Mouse (Mus musculus): ENCODE results near the gene Ldhd. TPM values are rescaled to one million over a fixed set of nuclear protein-coding genes. Genes with fewer than 3 reads are reported as not detected.

The Ldhd gene
- polyA plus RNA-seq, 1 experiment from 2014 or later, result 0.04 TPM

GRCm38 (mm10) chr8:111574016-111574415 lies 56.2 kb downstream of the Ldhd start:
- no peaks in the 10 kb centered on the region for H3K4me1 ChIP-seq (ENCODE audit: control insufficient read depth, insufficient read depth, low read length)
- H3K9me3 ChIP-seq (ENCODE audit: control insufficient read depth, low read length), result no peaks in the 10 kb centered on the region
- H3K4me3 ChIP-seq (ENCODE audit: low read depth, low read length), result no peak overlapping the region
- no peak for DNase-seq (ENCODE audit: low spot score)
- no peaks in the 10 kb centered on the region for H3K27me3 ChIP-seq (ENCODE audit: control insufficient read depth, insufficient read depth, low read length)
- WGBS, result 89% methylated on average over 2 of the region's 2 CpGs
- H3K27ac ChIP-seq (replicated peaks; ENCODE audit: low read depth, low read length), result no peak overlapping the region
- ATAC-seq (ENCODE audit: insufficient number of reproducible peaks, low FRiP score, low TSS enrichment, low read depth), result no peak
- no peak overlapping the region for H3K9ac ChIP-seq (ENCODE audit: low read length)
- H3K36me3 ChIP-seq (ENCODE audit: control insufficient read depth, insufficient read depth, low read length), result peaks cover 3% of the 10 kb centered on the region; the same call in 1 of the 2 replicates
- H3K4me2 ChIP-seq (ENCODE audit: low read depth, severe bottlenecking), result no peak overlapping the region

Other genes starting within 250 kb of the Ldhd start
- gene Fa2h, start 236.6 kb downstream of the Ldhd start, polyA plus RNA-seq (2014; fragmentation: Nextera tagmentation; extraction: Ambion mirVana), result not detected in 2 replicates
- 4.5 and 4.9 TPM in 2 replicates for gene Wdr59, start 108.3 kb downstream of the Ldhd start, polyA plus RNA-seq (2014; fragmentation: Nextera tagmentation; extraction: Ambion mirVana)
- gene Znrf1, start 94.3 kb downstream of the Ldhd start, polyA plus RNA-seq (2014; fragmentation: Nextera tagmentation; extraction: Ambion mirVana), result 49.9 and 51.7 TPM in 2 replicates
- 22.8 and 23.3 TPM in 2 replicates for gene Zfp1, start 13.0 kb upstream of the Ldhd start, polyA plus RNA-seq (2014; fragmentation: Nextera tagmentation; extraction: Ambion mirVana)
- gene Ctrb1, start 60.6 kb upstream of the Ldhd start, polyA plus RNA-seq (2014; fragmentation: Nextera tagmentation; extraction: Ambion mirVana), result not detected in 2 replicates
- 40.4 and 47.9 TPM in 2 replicates for gene Bcar1, start 113.4 kb upstream of the Ldhd start, polyA plus RNA-seq (2014; fragmentation: Nextera tagmentation; extraction: Ambion mirVana)
- gene Cfdp1, start 223.9 kb upstream of the Ldhd start, polyA plus RNA-seq (2014; fragmentation: Nextera tagmentation; extraction: Ambion mirVana), result 268 TPM in 2 replicates
- 7.7 and 7.8 TPM in 2 replicates for gene Tmem170, start 246.4 kb upstream of the Ldhd start, polyA plus RNA-seq (2014; fragmentation: Nextera tagmentation; extraction: Ambion mirVana)